Mouse (Mus musculus) kidney, adult 18-20 months (tissue): ENCODE results near the gene Ctnnd2.

Experiments used
- DNase-seq: peaks from one replicate; pipeline ENCODE4 v3.0.0; 2021

The Ctnnd2 gene

DNA sequence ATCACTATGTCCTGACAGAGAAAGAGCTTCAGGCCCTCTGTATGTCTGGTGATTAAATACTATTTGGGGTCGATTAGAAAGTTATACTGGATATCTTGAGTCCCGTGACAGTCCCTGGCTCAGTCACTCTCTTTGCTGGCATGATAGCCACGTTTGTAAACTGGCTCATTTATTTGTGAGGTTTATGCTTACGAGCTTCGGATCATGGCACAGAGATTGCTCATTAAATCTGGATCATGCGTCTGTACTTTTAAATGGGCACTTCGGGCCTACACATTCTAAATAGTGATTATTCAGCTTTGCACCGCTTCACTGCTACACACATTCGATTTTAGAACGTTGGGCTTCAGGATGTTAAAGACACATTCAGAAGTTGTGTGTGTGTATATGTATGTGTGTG is 96.4 kb downstream of the Ctnnd2 start:
- no peak for DNase-seq

DNA sequence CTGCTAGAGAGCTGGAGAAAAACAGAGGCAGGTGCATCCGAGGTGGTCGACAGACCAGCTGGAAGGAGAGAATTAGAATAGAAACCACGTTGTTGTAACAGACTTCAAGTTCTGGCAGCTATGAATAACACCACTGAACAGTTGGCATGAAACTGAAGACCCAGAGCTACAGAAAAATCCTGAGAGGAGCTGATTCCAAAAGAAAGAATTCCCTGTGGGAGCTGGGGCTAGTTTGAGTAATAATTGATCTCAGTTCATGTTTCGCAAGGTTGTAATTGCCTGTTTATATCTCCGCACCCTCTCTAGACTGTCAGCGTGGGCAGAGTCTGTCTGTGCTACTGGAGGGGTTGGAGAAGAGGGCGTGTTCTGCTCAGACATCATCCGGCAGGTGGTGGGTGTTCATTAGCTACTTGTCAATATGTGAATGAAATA is 98.8 kb downstream of the Ctnnd2 start:
- DNase-seq = no peak

DNA sequence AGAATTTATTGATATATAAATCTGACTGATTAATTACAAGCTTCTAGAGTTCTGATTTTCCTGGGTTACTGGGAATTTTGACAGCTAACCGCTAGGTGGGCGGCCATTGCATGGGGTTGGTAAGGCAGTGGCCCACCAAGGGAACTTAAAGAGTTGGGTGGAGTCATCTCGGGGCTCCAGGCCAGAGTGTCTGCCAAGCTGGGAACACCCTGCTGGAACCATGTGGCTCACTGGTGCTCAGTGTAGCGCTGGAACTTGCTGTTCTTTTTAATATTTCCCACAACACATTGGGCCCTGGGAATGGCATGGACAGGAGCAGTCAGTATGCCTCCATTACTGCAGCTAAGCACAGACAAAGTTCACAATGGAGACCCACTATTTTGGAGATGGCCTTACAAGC is 99.9 kb downstream of the Ctnnd2 start:
- DNase-seq = no peak

DNA sequence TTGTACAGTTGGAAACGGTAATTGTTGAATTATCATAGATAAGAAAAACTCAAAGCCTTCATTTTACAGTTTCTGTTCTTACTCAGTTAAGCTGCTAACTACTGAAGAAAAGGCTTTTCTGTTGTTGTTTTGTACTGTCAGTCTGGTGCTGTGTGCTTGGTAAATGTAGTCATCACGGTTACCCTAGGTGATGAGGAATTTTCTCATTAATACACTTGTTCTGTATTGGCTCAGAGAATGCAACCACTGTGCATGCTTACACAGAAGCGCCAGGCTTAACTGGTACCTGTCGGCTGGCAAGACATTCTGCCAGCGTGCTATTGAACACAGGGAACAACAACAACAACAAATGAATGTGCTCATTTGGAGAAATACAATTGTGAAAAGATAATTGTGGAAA is 103.3 kb downstream of the Ctnnd2 start:
- no peak for DNase-seq

DNA sequence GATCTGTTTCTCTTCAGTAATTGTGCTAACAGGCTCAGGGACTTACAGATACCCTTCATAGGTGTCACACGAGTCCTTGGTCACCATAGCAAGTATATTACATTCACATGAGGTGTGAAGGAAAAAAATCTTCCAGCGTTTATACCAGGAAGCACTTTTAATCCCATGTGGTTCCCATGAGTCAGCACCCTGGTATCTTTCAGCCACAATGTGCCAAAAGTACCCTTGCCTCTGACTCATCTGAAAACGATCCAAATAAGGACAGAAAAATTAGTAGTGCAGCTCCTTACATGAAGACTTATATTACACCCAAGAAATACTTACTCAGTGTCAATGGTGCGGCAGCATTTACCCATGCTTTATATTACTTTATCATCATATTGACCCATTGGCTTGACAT is 104.3 kb downstream of the Ctnnd2 start:
- DNase-seq = no peak

DNA sequence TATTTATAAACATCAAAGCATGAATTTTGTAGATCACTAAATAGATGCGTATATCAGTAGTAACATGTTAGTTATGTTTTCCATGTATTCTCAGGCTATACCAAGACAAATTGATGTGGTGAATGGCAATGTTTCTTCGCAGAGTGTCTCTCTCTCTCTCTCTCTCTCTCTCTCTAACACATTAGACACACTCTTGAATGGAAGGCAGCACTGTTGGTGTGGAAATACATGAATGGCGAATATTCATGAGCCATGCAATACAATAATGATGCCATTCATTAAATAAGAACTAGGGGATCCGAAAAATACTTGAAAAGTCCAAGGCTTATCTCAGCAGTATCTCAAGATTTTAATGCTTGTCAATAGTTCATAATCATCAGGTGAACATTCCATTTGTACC is 106.2 kb downstream of the Ctnnd2 start:
- no peak for DNase-seq

DNA sequence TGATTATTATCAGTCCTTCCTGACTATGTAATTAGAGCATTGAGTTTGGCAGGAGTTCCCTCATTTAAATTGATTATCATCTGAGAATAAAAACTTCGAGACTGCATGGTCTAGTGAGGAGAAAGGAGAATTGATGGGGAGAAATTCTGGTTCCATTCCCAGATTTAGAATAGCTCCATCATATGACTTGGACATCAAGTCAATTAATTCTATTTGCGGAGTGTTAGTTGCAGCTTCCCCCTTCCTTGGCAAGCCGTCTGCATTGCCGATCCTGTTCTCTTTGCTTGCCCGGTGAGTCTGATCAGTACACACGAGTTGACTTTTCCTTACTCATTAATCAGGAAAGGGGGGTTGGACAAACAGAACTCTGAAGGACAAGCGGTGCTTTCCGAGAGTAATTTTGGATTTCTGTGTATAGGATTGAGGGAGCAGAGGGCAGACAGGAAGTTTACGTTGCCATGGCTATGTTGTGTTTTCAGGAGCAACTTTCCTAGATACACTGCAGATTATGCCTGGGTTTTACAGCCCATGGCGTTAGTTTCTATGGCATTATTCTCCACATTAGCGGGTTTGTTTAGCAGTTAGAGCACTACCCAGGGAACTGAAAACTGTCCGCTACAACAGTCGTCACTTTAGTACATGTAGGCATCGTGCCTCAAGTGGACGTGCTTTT is 113.3 kb downstream of the Ctnnd2 start:
- DNase-seq = no peak

DNA sequence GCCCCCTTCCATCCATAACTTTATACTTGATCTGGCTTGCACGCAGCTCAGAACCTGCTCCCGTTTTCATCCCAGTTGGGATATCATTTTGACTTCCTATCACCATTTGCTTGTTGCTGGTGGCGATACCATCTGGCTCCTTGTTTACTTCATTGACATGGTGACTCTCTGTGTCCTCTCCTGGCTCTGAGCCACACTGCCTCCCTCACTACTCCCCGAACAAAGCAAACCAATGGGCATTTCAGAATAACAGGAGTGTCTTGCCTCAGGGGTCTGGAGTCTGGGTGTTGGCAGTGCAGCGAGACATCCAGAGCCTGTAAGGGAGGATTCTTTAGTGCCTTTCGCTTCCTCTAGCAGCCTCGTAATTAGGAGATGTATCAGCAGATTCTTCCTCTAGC is 113.9 kb downstream of the Ctnnd2 start:
- DNase-seq = no peak

DNA sequence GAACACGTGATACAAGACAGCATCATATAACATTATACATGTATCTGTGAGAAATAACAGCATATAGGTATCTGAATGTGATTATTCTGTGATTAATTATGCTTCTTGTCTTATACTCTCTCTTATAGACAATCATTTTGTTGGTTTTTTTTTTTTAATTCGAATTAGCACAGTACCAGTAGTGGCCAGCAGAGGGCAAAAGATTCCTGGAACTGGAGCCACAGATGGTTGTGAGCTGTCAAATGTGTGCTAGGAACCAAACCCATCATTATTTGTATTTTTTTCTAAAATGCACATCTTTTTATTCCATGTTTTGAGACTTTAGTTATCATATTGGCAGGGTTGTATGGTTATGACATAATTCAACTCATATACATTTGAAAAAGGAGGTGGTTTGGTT is 130.4 kb downstream of the Ctnnd2 start:
- DNase-seq = no peak

DNA sequence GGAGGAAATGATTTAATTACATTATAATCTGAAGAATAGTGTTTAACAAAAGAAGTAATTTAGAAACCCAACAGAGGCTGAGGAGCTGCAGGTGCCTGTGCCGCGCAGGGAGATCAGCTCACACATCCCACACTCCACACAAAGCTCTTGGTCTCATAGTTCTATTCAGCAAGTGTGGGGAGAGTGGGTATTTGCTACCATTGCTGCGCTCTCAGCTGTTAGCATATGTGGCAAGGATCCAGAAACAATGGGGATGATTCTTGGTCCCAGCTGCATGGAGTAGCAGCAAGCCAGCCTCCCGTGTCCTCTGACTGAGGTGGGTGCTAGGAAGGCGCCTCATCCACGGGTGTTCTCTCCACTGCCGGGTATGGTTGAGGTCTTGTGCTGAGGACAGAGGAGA is 134.0 kb downstream of the Ctnnd2 start:
- DNase-seq = no peak

DNA sequence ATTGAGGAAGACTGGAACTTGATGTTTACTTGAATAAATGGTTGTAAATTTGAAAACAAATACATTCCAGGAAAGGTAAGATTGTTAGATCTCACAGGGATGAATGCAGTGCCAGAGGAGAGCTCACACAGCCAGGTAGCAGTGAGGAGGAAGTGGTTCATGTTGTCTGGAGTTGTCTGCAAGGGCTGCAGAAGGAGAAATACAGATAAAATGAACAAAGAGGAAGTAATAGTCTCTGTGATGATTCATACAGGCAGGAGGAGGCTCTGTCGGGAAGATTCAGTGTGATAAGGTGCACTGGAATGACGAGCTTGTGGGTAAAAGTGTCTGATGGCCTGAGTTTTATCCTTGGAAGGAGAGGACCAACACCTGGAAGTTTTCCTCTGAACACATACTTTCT is 150.2 kb downstream of the Ctnnd2 start:
- DNase-seq = no peak

DNA sequence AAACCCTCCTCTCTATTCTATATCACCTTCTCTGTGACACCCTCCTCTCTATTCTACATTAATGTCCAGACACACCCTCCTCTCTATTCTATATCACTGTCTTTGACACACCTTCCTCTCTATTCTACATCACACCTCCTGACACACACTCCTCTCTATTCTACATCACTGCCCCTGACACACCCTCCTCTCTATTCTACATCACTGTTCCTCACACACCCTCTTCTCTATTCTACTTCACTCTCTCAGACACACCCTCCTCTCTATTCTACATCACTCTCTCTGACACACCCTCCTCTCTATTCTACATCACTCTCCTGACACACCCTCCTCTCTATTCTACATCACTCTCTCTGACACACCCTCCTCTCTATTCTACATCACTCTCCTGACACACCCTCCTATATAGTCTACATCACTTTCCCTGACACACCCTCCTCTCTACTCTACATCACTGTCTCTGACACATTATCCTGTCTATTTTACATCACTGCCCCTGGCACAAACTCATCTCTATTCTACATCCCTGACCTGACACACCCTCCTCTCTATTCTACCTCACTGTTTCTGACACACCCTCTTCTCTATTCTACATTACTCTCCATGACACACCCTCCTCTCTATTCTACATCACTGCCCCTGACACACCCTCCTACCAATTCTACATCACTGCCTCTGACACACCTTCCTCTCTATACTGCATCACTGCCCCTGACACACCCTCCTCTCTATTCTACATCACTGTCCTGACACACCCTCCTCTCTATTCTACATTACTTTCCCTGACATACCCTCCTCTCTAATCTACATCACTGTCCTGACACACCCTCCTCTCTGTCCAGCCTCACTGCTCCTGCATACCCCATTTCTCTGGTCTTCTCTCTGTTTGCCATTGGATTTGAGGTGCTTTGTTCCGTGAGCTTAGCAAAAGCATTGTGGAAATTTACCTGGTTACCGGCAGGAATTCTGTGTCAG is 161.2 kb downstream of the Ctnnd2 start:
- no peak for DNase-seq

DNA sequence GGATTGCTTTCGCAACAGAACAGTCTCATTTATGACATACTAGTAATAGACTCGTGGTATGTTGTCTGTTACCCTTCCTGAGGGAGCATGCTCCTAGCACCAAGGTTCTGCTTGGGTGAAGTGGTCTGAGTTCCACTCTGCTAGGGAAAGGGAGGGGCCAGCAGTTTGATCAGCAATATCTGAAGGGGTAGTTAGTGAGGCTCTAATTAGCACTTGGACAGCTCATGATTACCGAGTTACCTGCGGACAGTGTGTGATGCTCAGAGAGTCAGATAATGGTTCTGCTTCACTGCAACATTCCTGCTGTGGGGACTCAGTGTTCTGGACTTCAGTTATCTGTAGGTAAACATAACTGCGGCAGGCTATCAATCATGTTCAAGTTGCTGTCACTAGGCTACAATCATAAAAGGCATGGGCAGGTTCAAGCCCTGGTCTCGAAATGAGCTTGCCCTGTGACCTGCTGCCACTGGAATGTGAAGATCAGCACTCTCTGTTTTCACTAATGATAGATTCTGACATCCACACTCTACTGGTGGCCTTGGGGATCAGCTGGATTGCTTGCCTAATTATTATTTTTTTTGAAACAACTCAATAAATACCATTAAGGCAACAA is 166.3 kb downstream of the Ctnnd2 start:
- no peak for DNase-seq

DNA sequence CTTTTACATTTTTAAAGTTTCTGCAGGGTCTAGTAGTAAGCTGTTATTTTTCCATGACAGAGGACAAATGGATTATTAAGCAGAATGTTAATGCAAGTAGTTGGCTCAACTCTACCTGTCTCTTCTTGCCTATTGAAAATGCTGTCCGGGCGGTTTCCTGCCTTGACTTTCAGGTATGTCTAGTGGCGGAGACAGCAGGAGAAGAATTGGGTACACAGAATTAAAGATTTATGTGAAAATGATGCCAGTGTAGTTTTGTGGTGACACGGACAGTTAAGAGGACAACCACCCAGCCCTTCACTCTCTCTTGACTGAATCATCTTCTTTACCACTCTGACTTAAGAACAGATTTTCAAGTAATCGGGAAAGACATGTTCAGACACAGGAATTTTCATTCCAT is 173.4 kb downstream of the Ctnnd2 start:
- no peak for DNase-seq

DNA sequence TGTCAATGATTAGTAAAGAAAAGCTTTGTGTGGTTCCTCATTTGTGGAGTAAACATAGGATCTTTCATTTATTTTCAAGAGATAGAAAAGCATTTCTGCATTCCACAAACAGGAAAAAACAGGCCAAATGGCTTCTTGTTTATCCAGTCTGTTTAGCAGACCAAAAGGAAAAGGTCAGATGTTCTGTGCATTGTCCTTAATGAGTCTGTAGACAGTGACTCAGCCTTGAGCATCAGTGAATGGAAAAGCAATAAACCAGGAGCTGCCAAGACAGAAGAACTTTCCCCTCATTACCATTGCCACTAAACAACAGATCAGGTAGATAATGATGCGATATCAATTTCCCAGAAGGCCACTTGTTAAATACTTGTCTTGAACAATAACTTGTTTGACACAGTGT is 192.1 kb downstream of the Ctnnd2 start:
- DNase-seq = no peak

DNA sequence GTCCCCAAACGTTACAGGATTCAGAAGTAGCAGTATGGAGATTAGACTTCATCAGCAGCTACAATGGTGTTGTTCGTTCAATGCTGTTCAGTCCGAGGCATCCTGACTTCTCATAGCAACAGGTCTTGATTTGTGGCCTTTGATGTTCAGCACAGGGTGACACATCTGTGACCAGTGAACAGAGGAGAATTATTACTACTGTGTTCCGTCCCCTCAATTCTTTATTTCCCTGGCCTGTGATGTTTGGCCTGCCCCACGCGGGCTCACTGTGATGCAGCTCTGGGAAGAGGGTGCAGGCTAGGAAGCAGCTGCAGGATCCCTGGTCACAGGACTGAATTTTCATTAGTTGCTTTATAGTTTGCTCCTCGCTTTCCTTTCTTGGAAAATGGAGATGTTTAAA is 197.6 kb downstream of the Ctnnd2 start:
- DNase-seq = no peak

DNA sequence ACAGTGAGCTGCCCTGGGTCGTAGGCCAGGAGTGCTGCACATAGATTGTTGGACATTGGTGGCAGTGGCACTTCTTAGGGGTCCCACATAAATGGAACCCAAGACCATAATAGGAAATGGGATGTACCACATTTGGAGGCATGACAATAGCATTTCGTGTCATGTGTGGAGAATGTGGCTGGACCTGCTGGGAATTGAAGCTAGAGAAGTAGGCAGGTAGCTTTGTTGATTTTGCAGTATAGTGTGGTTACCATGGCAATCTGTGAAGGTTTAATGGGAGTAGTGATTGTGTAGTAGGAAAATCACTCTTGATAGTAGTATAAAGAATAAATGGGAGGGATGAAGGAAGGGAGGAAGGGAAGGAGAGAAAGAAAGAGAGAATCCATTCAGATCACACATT is 198.8 kb downstream of the Ctnnd2 start:
- no peak for DNase-seq

DNA sequence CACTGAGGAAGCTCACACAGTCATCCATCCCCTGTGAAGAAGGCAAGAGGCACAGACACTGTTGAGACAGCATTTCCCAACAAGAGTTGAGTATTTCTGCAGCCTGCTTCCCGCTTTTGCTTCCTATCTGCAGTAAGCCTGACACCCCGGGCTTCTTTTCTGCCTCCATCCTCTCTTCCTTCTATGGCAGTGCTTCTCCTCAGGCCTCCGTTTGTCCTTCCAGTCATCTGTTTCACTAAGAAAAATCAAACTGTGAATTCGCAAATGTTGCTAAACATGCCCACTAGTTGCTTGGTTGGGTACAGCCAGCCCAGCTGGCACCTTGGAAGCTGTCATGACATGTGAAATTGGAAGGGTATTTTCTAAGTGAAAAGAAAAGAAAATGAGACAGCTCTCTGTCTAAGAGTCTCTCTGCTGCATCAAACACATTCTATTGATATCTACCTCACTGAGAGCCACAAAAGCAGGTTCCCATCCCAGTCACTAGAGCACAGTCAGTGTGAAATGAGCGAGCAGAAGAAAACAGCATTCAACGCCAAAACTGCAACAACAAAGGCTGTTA is 201.3 kb downstream of the Ctnnd2 start:
- no peak for DNase-seq

DNA sequence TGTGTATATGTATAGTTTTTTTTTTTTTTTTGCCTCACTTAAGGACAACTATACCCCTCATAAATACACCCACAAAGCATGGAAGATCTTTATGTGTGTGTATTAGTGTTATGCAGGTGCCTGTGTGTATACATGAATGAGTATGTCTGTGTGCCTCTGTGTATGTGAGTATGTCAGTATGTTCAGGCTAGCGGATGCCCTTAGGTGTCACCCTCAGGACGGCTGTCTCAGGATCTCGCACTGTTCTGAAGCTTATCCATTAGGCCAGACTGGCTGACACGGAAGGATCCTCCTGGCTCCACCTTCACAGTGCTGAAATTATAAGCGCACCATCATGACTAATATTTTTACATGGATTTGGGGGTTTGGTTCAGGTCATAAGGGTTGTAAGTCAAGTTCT is 202.5 kb downstream of the Ctnnd2 start:
- DNase-seq = no peak

DNA sequence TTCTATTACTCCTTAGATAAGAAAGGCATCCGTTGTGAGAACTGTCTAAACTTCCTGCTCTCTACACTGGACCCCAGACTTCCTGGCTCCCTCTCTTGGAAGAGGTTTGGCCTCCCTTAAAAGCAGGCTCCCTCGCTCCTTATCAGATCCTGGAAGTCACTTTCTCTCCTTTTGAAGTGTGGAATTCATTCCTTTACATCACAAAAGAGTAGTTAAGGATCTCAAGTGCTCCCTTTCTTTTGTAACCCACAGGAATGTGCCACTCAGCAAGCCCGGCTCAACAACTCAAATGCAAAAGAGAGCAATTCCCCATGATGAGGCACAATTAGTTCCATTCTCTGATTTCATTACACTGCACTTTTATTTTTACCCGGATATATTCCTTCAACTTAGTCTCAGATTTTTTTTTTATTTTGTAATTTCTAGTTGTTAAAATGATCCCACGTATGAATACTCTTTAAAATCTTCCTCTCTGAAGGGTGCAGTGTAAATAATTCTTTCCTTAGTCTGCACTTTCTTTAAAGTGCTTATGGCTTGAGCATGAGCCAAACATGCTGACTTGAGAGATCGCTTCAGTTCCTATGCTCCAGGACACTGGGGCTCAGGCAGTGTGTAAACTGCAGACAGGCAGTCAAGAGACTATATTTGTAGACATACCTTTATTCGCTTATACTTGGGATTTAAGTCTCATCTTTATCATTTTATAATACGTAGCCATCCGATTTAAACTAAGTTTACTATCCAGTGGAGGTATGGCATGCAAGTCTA is 210.9 kb downstream of the Ctnnd2 start:
- no peak for DNase-seq

DNA sequence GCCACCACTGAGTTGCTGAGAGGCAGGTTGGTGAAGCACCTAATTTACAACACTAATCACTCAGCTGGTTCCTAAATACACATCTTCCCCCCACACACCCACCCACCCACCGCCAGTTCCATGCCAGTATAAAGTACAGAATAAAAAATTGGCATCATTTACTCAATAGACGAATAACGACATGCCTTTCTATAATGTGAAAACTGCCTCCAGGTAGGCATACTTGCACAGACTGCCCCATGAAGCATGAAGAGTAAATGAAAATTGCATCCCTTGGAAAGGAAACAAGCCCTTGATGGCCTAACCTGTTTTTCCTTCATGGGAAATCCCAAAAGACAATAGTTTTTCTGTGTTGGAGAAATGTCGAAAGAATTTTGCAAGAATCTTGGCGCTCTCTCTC is 212.0 kb downstream of the Ctnnd2 start:
- DNase-seq = no peak

DNA sequence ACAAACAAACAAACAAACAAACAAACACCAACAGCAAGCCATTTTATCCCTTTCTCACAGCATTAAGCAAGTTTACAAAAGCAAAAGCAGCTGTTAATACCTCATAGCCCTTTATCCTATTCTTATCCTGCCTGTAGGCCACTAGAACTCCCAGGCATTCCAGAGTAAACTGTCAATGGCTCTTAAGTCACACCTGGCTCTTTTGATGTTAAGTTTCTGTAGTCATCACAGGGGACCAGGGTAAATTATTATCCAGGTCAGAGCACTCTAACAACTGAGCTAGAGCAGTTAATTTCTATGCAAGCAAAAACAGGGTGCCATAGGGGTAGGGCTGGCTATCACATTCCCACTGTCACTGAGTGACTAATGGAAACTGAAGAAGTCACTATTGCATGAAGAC is 214.1 kb downstream of the Ctnnd2 start:
- DNase-seq = no peak

DNA sequence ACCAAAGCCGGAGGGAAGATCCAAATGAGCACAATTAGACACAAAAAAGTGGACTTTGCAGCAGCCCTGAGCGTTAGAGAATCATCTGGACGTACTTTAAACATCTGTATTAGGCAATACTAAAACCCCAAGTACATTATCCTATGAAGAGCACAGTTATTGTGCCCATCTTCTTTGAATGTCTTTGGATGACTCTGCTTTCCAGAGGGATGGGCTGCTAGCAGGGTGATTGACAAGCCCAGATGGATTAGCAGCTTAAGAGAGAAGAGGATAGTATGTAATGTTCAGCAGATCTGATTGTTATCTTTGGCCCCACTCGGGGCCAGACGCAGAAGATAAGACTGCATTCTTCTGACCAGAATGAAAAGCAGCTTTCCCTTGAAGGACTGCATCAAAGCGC is 214.9 kb downstream of the Ctnnd2 start:
- DNase-seq = no peak
